Mouse (Mus musculus): ENCODE measurements at regions not wholly inside any gene's neighbourhood (a gene's known extent, or its start where the extent isn't known, plus 50 kb on each side); places are given as distances from the start of the nearest gene placed in this dataset.

DNA sequence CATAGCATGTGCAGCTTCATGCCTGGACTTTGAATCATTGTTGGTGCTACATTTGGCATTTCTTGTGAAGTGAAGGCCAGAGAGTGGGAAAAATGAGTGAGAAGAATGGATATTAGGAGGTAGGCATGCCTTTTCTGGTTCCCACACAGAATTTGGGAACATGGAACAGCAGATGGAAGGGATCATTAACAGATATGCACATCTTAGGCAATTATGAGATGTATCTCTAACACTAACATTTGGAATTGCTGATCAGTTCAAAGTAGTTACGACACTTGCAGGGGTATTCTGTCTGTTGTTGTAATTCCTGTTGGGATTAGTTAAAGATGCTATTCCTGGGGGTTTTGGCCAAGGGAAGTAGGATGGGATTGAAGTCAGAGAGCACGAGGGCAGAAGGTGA, 2164.4 kb downstream of the 4930444P10Rik start:
- TF ChIP-seq HCFC1 (IDR thresholded peaks at IDR 0.05; ENCODE audit: borderline replicate concordance, insufficient read depth, low read length) (no peak), ZC3H11A (IDR thresholded peaks at IDR 0.05; ENCODE audit: borderline replicate concordance, low read depth, low read length) (no peak), CHD2 (IDR thresholded peaks at IDR 0.05; ENCODE audit: low read depth, low read length) (no peak), MAFK (IDR thresholded peaks at IDR 0.05; ENCODE audit: insufficient read depth, low read depth, low read length) (no peak)

Measured in ES-E14 (cell line).